Mouse (Mus musculus): ENCODE data around the gene Olfr1440. TPM values are rescaled to one million over a fixed set of nuclear protein-coding genes. Genes with fewer than 3 reads are reported as not detected.

The Olfr1440 gene
- polyA plus RNA-seq, 1 experiment = not detected

Other genes starting within 250 kb of the Olfr1440 start
- gene Olfr1555-ps1, start 217.2 kb upstream of the Olfr1440 start, polyA plus RNA-seq (2012; rRNA removed) = not detected in 2 replicates
- not detected in 2 replicates for gene Olfr1431, start 186.6 kb upstream of the Olfr1440 start, polyA plus RNA-seq (2012; rRNA removed)
- gene Olfr1432, start 154.7 kb upstream of the Olfr1440 start, polyA plus RNA-seq (2012; rRNA removed) = not detected in 2 replicates
- not detected in 2 replicates for gene Olfr262, start 145.6 kb upstream of the Olfr1440 start, polyA plus RNA-seq (2012; rRNA removed)
- gene Olfr235, start 126.2 kb upstream of the Olfr1440 start, polyA plus RNA-seq (2012; rRNA removed) = not detected in 2 replicates
- gene Olfr1434, start 107.4 kb upstream of the Olfr1440 start, polyA plus RNA-seq (2012; rRNA removed) = not detected in 2 replicates
- not detected in 2 replicates for gene Olfr1436, start 88.1 kb upstream of the Olfr1440 start, polyA plus RNA-seq (2012; rRNA removed)
- gene Olfr1437, start 62.2 kb upstream of the Olfr1440 start, polyA plus RNA-seq (2012; rRNA removed) = not detected in 2 replicates
- gene Olfr1438-ps1, start 51.4 kb upstream of the Olfr1440 start, polyA plus RNA-seq (2012; rRNA removed) = not detected in 2 replicates
- not detected in 2 replicates for gene Olfr1441, start 30.2 kb downstream of the Olfr1440 start, polyA plus RNA-seq (2012; rRNA removed)
- not detected in 2 replicates for gene Pfpl, start 40.6 kb downstream of the Olfr1440 start, polyA plus RNA-seq (2012; rRNA removed)
- gene Mpeg1, start 73.5 kb downstream of the Olfr1440 start, polyA plus RNA-seq (2012; rRNA removed) = 7.9 and 17.8 TPM in 2 replicates
- gene Dtx4, start 114.2 kb downstream of the Olfr1440 start, polyA plus RNA-seq (2012; rRNA removed) = 10.3 and 13.1 TPM in 2 replicates
- 2.2 and 2.8 TPM in 2 replicates for gene Fam111a, start 158.5 kb downstream of the Olfr1440 start, polyA plus RNA-seq (2012; rRNA removed)
- not detected in 2 replicates for gene Gm4952, start 212.7 kb downstream of the Olfr1440 start, polyA plus RNA-seq (2012; rRNA removed)
- gene Glyat, start 246.0 kb downstream of the Olfr1440 start, polyA plus RNA-seq (2012; rRNA removed) = not detected in 2 replicates

All from large intestine, adult 2 months (tissue).